Mouse (Mus musculus) megakaryocyte, embryonic 14.5 days (primary cell): Measurements from ENCODE around the gene Prkca.

Experiments used
- FLI1 ChIP-seq: IDR thresholded peaks from 2 replicates; pipeline ENCODE4 v1.6.1; 2012; ENCODE audit warnings: low read length, inconsistent platforms, mixed read lengths
- GATA1 ChIP-seq: IDR thresholded peaks from 3 replicates; pipeline ENCODE4 v1.6.1; 2012; ENCODE audit warnings: mixed read lengths, low read length, inconsistent platforms, borderline replicate concordance

GRCm38 (mm10) chr11:107891377-107891776, 452.4 kb downstream of the Prkca start:
- no peak for TF ChIP-seq FLI1
- no peak for TF ChIP-seq GATA1
